Mouse (Mus musculus): ENCODE results near the gene Dok1. TPM values are rescaled to one million over a fixed set of nuclear protein-coding genes. Genes with fewer than 3 reads are reported as not detected.

The Dok1 gene
- polyA plus RNA-seq, 1 experiment from 2014 or later: 2.2 TPM

GRCm38 (mm10) chr6:83069488-83070246 lies 36.4 kb upstream of the Dok1 start:
- ATAC-seq (ENCODE audit: low FRiP score) (no peak), DNase-seq (ENCODE audit: low spot score) (no peak)
- Histone ChIP-seq H3K36me3 (replicated peaks; ENCODE audit: control insufficient read depth, insufficient read depth) (no peaks in the 10 kb centered on the region), H3K27me3 (ENCODE audit: control insufficient read depth, insufficient read depth, low read length) (peaks cover 99% of the 10 kb centered on the region), H3K9me3 (ENCODE audit: control insufficient read depth, low read length) (no peaks in the 10 kb centered on the region), H3K9ac (no peak overlapping the region), H3K4me3 (replicated peaks; ENCODE audit: low read length) (peak overlapping the region; percentile 18), H3K27ac (no peak overlapping the region), H3K4me1 (replicated peaks; ENCODE audit: control insufficient read depth, insufficient read depth, low read length) (0 out of 2 replicates have a peak, but pooled peaks cover 12% of the 10 kb centered on the region), H3K4me2 (replicated peaks) (0 out of 2 replicates have a peak overlapping the region, but pooled peaks have one; percentile 12)
- WGBS: 1% methylated on average over 68 of the region's 69 CpGs

DNA sequence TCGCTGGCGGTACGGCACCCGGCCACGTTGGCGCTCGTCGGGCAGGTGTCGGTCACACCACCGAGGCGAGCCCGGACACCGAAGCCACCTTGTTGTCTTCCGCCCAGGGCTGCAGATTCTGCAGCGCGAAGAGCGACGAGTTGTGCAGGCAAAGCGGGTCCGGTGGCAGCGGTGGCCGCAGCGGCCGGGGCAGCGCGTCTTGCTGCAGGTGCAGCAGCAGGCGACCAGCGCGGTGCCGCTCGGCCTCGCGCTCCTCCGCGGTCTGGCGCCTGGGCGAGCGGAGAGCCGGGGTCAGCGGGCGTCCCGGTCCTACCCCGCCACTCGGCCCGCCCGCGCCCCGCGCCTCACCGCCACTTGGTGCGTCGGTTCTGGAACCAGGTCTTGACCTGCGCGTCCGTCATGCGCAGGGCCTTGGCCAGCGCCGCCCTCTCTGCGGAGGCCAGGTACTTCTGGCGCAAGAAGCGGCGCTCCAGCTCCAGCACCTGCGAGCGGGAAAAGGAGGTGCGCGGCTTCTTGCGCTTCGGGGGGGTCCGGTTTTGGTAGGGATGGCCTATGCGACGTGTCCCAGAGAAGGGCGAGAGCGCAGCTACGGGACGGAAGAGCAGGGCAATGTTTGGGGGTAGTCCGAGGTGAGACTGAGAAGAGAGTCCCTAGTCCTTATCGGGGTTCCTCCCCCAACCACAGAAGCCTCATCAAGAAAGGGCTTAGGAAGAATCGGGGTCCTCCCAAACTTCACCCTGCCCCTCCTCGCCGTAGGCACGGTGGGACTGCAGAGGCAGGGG lies 35.6 kb upstream of the Dok1 start:
- no peaks in the 10 kb centered on the region for H3K36me3 ChIP-seq (replicated peaks; ENCODE audit: control insufficient read depth, insufficient read depth)
- under 1% methylated on average over 67 of the region's 81 CpGs for WGBS
- no peak for ATAC-seq (ENCODE audit: low FRiP score)

GRCm38 (mm10) chr6:83068221-83068620 lies 35.0 kb upstream of the Dok1 start:
- H3K9ac ChIP-seq: no peak overlapping the region
- H3K4me3 ChIP-seq (replicated peaks; ENCODE audit: low read length): peak overlapping the region; percentile 16; the same call in 1 of the 2 replicates
- no peak overlapping the region for H3K27ac ChIP-seq
- peaks cover 99% of the 10 kb centered on the region for H3K27me3 ChIP-seq (ENCODE audit: control insufficient read depth, insufficient read depth, low read length)
- no peaks in the 10 kb centered on the region for H3K36me3 ChIP-seq (replicated peaks; ENCODE audit: control insufficient read depth, insufficient read depth)
- no peak for ATAC-seq (ENCODE audit: low FRiP score)
- no peak for DNase-seq (ENCODE audit: low spot score)
- H3K4me1 ChIP-seq (replicated peaks; ENCODE audit: control insufficient read depth, insufficient read depth, low read length): 0 out of 2 replicates have a peak, but pooled peaks cover 12% of the 10 kb centered on the region
- 4% methylated on average over 8 of the region's 8 CpGs for WGBS
- no peaks in the 10 kb centered on the region for H3K9me3 ChIP-seq (ENCODE audit: control insufficient read depth, low read length)
- peak overlapping the region; percentile 28; the same call in 1 of the 2 replicates for H3K4me2 ChIP-seq (replicated peaks)

More for the DNA sequence above, 35.6 kb upstream of the Dok1 start:
- DNase-seq (ENCODE audit: low spot score): no peak
- no peaks in the 10 kb centered on the region for H3K9me3 ChIP-seq (ENCODE audit: control insufficient read depth, low read length)
- no peak overlapping the region for H3K9ac ChIP-seq
- H3K4me1 ChIP-seq (replicated peaks; ENCODE audit: control insufficient read depth, insufficient read depth, low read length): 0 out of 2 replicates have a peak, but pooled peaks cover 12% of the 10 kb centered on the region
- peak overlapping the region; percentile 16 for H3K4me3 ChIP-seq (replicated peaks; ENCODE audit: low read length)
- peak overlapping the region; percentile 28 for H3K4me2 ChIP-seq (replicated peaks)
- H3K27me3 ChIP-seq (ENCODE audit: control insufficient read depth, insufficient read depth, low read length): peaks cover 99% of the 10 kb centered on the region
- no peak overlapping the region for H3K27ac ChIP-seq

GRCm38 (mm10) chr6:83066441-83066840 lies 33.2 kb upstream of the Dok1 start:
- no peaks in the 10 kb centered on the region for H3K36me3 ChIP-seq (replicated peaks; ENCODE audit: control insufficient read depth, insufficient read depth)
- WGBS: 21% methylated on average over 6 of the region's 6 CpGs
- H3K27me3 ChIP-seq (ENCODE audit: control insufficient read depth, insufficient read depth, low read length): peaks cover 99% of the 10 kb centered on the region
- no peak overlapping the region for H3K4me2 ChIP-seq (replicated peaks)
- H3K4me1 ChIP-seq (replicated peaks; ENCODE audit: control insufficient read depth, insufficient read depth, low read length): 0 out of 2 replicates have a peak, but pooled peaks cover 12% of the 10 kb centered on the region
- ATAC-seq (ENCODE audit: low FRiP score) (no peak), DNase-seq (ENCODE audit: low spot score) (no peak)
- H3K4me3 ChIP-seq (replicated peaks; ENCODE audit: low read length): no peak overlapping the region
- no peak overlapping the region for H3K27ac ChIP-seq
- H3K9ac ChIP-seq: no peak overlapping the region
- H3K9me3 ChIP-seq (ENCODE audit: control insufficient read depth, low read length): no peaks in the 10 kb centered on the region

GRCm38 (mm10) chr6:83065995-83066394 lies 32.7 kb upstream of the Dok1 start:
- WGBS: 41% methylated on average over 8 of the region's 8 CpGs
- Histone ChIP-seq H3K9me3 (ENCODE audit: control insufficient read depth, low read length) (no peaks in the 10 kb centered on the region), H3K27ac (no peak overlapping the region), H3K9ac (no peak overlapping the region), H3K36me3 (replicated peaks; ENCODE audit: control insufficient read depth, insufficient read depth) (no peaks in the 10 kb centered on the region), H3K4me3 (replicated peaks; ENCODE audit: low read length) (no peak overlapping the region), H3K27me3 (ENCODE audit: control insufficient read depth, insufficient read depth, low read length) (peaks cover 97% of the 10 kb centered on the region), H3K4me2 (replicated peaks) (no peak overlapping the region), H3K4me1 (replicated peaks; ENCODE audit: control insufficient read depth, insufficient read depth, low read length) (0 out of 2 replicates have a peak, but pooled peaks cover 12% of the 10 kb centered on the region)
- ATAC-seq (ENCODE audit: low FRiP score) (no peak), DNase-seq (ENCODE audit: low spot score) (no peak)

DNA sequence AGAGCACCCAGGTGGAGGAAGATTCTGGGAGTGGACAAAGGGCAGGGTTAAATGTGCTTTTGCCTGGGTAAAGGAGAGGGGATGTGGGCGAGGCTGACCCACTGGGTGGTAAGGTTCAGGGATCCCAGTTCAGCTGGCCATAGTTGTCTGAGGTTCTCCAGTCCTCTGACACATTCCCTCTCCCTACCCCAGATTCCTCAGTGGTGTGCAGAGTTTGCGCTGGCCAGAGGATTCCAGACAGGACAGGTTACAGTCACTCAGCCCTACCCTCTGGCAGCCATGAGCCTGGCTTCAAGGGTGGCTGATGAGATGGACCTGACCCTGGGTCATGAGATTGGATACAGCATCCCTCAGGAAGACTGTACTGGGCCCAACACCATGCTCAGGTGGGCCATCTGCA lies 25.5 kb upstream of the Dok1 start:
- Histone ChIP-seq H3K9me3 (ENCODE audit: control insufficient read depth, low read length) (no peaks in the 10 kb centered on the region), H3K9ac (no peak overlapping the region), H3K27ac (no peak overlapping the region), H3K4me2 (replicated peaks) (no peak overlapping the region), H3K36me3 (replicated peaks; ENCODE audit: control insufficient read depth, insufficient read depth) (peaks cover 12% of the 10 kb centered on the region), H3K4me1 (replicated peaks; ENCODE audit: control insufficient read depth, insufficient read depth, low read length) (peaks cover 11% of the 10 kb centered on the region), H3K27me3 (ENCODE audit: control insufficient read depth, insufficient read depth, low read length) (peaks cover 31% of the 10 kb centered on the region), H3K4me3 (replicated peaks; ENCODE audit: low read length) (no peak overlapping the region)
- ATAC-seq (ENCODE audit: low FRiP score): no peak
- WGBS: 75% methylated on average over 2 of the region's 2 CpGs
- DNase-seq (ENCODE audit: low spot score): no peak

DNA sequence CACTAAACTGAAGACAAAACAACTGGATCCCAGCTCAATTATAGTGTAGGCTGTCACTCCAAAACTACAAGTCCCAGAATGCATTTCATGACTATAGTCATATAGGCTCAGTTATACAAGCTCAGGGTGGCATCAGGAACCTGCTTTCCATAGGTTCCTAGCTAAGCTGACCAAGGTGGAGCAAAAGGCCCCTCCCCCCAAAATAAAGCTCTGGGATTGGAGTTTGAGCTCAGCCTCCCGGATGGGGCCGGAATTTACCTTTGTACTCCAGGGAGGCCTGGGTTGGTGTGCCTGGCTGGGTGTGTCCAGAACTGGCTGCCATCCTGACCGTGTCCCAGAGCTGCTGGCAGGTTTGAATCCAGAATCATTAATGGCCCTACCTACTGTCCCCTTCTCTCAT lies 24.5 kb upstream of the Dok1 start, which contains the start of gene Dqx1:
TSS of gene Dqx1 (plus strand) at position 55 of the 400 bp plus-strand sequence.
- Histone ChIP-seq H3K4me2 (replicated peaks) (no peak within 1 kb of the TSS), H3K4me3 (replicated peaks; ENCODE audit: low read length) (no peak within 1 kb of the TSS), H3K36me3 (replicated peaks; ENCODE audit: control insufficient read depth, insufficient read depth) (peaks cover 12% of the 10 kb centered on the region), H3K27me3 (ENCODE audit: control insufficient read depth, insufficient read depth, low read length) (peaks cover 22% of the 10 kb centered on the region), H3K4me1 (replicated peaks; ENCODE audit: control insufficient read depth, insufficient read depth, low read length) (peaks cover 19% of the 10 kb centered on the region), H3K9me3 (ENCODE audit: control insufficient read depth, low read length) (no peaks in the 10 kb centered on the region), H3K27ac (no peak within 1 kb of the TSS), H3K9ac (no peak within 1 kb of the TSS)
- 59% methylated on average over 3 of the region's 3 CpGs for WGBS
- no peak for DNase-seq (ENCODE audit: low spot score)
- ATAC-seq (ENCODE audit: low FRiP score): no peak

DNA sequence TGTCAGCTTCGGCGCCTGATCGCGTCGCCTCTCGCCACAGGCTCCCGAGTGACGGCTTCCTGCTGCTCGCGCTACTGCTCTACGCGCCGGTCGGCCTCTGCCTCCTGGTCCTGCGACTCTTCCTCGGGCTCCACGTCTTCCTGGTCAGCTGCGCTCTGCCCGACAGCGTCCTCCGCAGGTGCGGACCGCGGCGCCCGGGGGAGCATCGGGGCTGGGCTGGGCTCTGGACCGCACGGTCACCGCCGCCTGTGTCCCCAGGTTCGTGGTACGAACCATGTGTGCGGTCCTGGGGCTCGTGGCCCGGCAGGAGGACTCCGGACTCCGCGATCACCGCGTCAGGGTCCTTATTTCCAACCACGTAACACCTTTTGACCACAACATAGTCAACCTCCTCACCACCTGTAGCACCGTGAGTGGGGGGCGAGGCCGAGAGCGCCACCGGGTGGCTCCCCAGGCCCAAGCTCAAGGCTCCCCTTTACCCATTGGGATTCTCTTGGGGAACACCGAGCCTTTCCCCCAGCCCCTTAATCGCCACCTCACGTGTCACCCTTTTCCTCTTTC lies 21.7 kb upstream of the Dok1 start, which contains the start of gene Htra2:
TSS of gene Htra2 (minus strand) at position 403 of the 561 bp plus-strand sequence.
- peak within 1 kb of the TSS; percentile 93 for H3K9ac ChIP-seq
- H3K4me1 ChIP-seq (replicated peaks; ENCODE audit: control insufficient read depth, insufficient read depth, low read length): peaks cover 23% of the 10 kb centered on the region
- ATAC-seq (ENCODE audit: low FRiP score) (peak; percentile 11), DNase-seq (ENCODE audit: low spot score) (no peak)
- H3K9me3 ChIP-seq (ENCODE audit: control insufficient read depth, low read length): no peaks in the 10 kb centered on the region
- H3K4me2 ChIP-seq (replicated peaks): peak within 1 kb of the TSS; percentile 85
- H3K27ac ChIP-seq: peak within 1 kb of the TSS; percentile 87
- no peaks in the 10 kb centered on the region for H3K27me3 ChIP-seq (ENCODE audit: control insufficient read depth, insufficient read depth, low read length)
- H3K4me3 ChIP-seq (replicated peaks; ENCODE audit: low read length): peak within 1 kb of the TSS; percentile 95
- H3K36me3 ChIP-seq (replicated peaks; ENCODE audit: control insufficient read depth, insufficient read depth): peaks cover 28% of the 10 kb centered on the region
- under 1% methylated on average over 50 of the region's 50 CpGs for WGBS
